Mouse (Mus musculus): ENCODE data around the gene Fam102a. TPM values are rescaled to one million over a fixed set of nuclear protein-coding genes. Genes with fewer than 3 reads are reported as not detected.

The Fam102a gene
- polyA plus RNA-seq, 1 experiment from 2014 or later, result 15.5 TPM

DNA sequence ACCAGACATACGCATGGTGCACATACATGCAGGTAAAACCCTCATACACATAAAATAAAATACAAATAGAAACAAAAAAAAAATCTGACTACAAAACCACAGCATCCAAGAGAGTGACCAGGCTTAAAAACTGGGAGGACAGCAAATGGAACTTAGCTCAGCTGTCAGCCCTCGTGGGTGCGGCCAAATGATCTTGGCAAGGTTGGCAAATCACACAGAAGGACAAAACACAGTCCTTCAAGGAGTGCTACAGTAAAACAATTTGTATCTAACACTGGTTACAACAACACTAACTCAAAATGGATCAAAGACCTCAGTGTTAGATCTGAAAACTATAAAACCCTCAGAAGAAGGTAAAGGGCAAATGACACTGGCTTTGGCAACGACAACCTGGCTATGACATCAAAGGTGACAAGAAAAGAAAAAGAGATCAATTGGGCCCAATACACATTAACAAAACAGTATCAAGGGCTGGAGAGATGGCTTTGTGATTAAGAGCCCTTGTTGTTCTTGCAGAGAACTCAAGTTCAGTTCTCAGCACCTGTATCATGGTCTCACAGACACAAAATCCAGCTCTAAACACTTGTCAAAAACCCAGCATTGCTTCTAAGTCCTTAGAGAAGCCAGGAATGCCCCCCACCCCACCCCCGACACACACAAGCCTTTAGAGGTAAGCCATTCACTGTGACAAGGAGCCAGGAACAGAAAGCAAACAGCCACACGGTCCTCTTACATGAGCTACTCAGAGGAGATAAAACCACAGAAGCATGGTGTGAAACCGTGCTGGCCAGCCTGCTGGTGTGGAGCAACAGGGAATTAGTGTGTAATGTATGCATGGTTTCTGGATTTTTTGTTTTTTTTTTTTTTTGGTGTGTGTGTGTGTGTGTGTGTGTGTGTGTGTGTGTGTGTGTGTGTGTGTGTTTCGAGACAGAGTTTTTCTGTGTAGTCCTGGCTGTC is 14.8 kb upstream of the Fam102a start:
- H3K9ac ChIP-seq, result no peak overlapping the region
- no peak overlapping the region for H3K4me2 ChIP-seq (replicated peaks)
- WGBS, result 84% methylated on average over 7 of the region's 8 CpGs
- ATAC-seq (ENCODE audit: low FRiP score), result no peak
- H3K27me3 ChIP-seq, result no peaks in the 10 kb centered on the region
- H3K9me3 ChIP-seq (replicated peaks), result no peaks in the 10 kb centered on the region
- H3K4me3 ChIP-seq, result no peak overlapping the region
- H3K36me3 ChIP-seq, result no peaks in the 10 kb centered on the region
- no peaks in the 10 kb centered on the region for H3K4me1 ChIP-seq
- H3K27ac ChIP-seq, result no peak overlapping the region

DNA sequence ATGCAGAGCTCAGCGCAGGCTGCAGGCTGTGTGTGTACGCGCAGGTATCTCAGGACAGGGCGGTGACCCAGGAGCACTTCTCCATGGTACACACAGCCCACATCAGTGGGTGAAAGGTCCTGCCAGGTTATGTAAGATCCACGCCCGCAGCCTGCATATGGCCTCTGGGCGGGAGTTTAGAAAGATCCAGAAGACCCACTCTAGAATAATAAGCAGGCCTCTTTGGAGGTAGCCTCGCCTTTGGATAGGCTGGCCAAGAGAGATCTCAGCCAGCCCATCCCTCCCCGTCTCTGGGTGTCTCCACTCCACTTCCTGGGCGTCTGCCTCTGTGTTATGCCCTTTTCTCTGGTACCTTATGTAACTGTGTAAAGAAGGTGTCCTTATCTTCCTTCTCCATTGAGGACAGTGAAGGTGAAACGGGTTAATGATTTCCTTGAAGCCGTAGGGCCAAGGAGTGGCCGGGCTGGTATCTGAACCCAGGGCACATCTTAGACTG is 10.5 kb upstream of the Fam102a start:
- Histone ChIP-seq H3K27me3 (no peaks in the 10 kb centered on the region), H3K4me3 (no peak overlapping the region), H3K4me2 (replicated peaks) (no peak overlapping the region), H3K9me3 (replicated peaks) (no peaks in the 10 kb centered on the region), H3K4me1 (no peaks in the 10 kb centered on the region), H3K36me3 (no peaks in the 10 kb centered on the region), H3K9ac (no peak overlapping the region), H3K27ac (no peak overlapping the region)
- ATAC-seq (ENCODE audit: low FRiP score), result no peak
- 92% methylated on average over 13 of the region's 13 CpGs for WGBS

DNA sequence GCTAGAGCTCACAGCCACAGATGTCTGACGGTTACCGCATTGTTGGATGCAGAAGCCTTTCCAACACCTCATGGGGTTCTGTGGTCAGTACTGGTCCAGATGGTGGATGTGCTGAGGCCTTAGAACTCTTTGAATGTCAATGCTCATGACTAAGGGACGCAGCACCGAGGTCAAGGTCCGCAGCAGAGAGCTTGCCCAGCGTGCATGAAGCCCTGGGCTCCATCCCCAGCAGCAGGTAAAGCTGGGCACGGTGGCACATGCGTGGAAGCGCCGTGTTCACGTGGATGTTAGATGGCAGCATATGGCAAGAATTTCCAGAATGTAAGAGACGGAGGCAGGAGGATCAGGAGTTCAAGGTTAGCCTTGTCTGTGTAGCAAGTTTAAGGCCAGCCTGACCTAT is 9.3 kb upstream of the Fam102a start:
- WGBS, result 83% methylated on average over 12 of the region's 12 CpGs
- no peak for ATAC-seq (ENCODE audit: low FRiP score)
- H3K27me3 ChIP-seq, result no peaks in the 10 kb centered on the region
- H3K9ac ChIP-seq, result no peak overlapping the region
- no peaks in the 10 kb centered on the region for H3K4me1 ChIP-seq
- H3K4me2 ChIP-seq (replicated peaks), result no peak overlapping the region
- no peak overlapping the region for H3K4me3 ChIP-seq
- H3K27ac ChIP-seq, result no peak overlapping the region
- no peaks in the 10 kb centered on the region for H3K9me3 ChIP-seq (replicated peaks)
- H3K36me3 ChIP-seq, result no peaks in the 10 kb centered on the region

DNA sequence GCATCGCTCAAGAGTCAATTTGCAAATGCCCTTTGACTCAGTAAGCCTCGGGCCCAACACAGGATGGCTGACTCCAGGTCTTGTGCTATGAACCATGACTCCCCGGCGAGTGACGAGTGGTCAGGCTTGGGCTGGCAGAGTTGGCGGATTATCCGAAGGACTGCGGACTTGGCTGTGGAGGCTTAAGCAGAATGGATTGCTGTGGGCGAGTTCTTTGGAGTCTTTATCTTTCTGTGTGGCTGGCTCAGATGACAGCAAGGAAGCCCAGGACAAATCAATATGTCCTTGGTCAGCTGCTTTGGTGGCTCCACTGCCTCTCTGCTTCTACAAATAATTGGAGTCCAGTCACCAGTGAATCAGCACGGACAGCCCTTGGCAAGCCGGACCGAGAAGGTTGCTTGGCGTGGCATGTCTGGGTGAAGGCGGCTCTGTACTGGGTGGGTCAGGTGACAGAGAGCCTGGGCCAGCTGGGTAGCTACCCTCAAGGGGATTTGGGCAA is 7.6 kb upstream of the Fam102a start:
- Histone ChIP-seq H3K36me3 (no peaks in the 10 kb centered on the region), H3K4me3 (no peak overlapping the region), H3K9me3 (replicated peaks) (no peaks in the 10 kb centered on the region), H3K9ac (no peak overlapping the region), H3K4me1 (no peaks in the 10 kb centered on the region), H3K4me2 (replicated peaks) (no peak overlapping the region), H3K27me3 (no peaks in the 10 kb centered on the region), H3K27ac (no peak overlapping the region)
- ATAC-seq (ENCODE audit: low FRiP score), result no peak
- WGBS, result 74% methylated on average over 14 of the region's 14 CpGs

DNA sequence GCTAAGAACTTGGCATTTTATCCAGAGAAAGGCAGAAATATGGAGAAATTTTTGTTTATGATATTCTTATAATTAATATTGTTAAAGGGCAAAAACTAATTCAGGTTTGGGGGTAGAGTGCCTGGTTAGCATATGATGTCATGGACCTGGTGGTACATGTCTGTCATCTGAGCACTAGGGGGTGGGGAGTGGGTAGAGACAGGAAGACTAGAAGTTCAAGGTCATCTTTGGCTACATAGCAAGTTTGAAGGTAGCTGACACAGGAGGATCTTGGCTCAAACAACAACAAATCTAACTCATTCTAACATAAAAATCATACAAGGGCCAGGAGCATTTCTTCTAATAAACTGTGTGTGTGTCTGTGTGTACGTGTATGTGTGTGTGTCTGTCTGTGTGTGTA is 6.8 kb upstream of the Fam102a start:
- Histone ChIP-seq H3K4me3 (no peak overlapping the region), H3K4me1 (peaks cover 3% of the 10 kb centered on the region; the same call in 1 of the 2 replicates), H3K9me3 (replicated peaks) (no peaks in the 10 kb centered on the region), H3K4me2 (replicated peaks) (no peak overlapping the region), H3K36me3 (no peaks in the 10 kb centered on the region), H3K27ac (no peak overlapping the region), H3K9ac (no peak overlapping the region), H3K27me3 (no peaks in the 10 kb centered on the region)
- no peak for ATAC-seq (ENCODE audit: low FRiP score)
- 93% methylated on average over 1 of the region's 1 CpGs for WGBS

DNA sequence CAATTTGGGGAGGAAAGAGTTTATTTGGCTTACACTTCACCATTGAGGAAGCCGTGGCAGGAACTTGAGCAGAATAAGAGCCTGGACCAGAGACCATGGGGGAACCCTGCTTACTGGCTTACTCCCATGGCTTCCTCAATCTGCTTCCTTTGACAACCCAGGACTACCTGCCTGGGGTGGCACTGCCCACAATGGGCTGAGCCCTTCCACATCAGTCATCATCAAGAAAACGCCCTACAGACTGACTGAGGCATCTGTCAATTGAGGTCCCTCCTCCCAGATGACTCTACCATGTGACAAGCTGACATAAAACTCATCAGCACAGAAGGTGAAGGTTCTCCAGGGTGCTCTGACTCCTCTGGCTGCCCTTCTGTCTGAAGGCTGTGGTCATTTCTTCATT is 4.7 kb upstream of the Fam102a start:
- ATAC-seq (ENCODE audit: low FRiP score), result no peak
- H3K9me3 ChIP-seq (replicated peaks), result no peaks in the 10 kb centered on the region
- no peaks in the 10 kb centered on the region for H3K36me3 ChIP-seq
- no peaks in the 10 kb centered on the region for H3K27me3 ChIP-seq
- 83% methylated on average over 2 of the region's 2 CpGs for whole genome bisulfite sequencing
- H3K27ac ChIP-seq, result no peak overlapping the region
- no peak overlapping the region for H3K4me3 ChIP-seq
- H3K4me1 ChIP-seq, result peaks cover 15% of the 10 kb centered on the region
- H3K9ac ChIP-seq, result no peak overlapping the region
- no peak overlapping the region for H3K4me2 ChIP-seq (replicated peaks)

DNA sequence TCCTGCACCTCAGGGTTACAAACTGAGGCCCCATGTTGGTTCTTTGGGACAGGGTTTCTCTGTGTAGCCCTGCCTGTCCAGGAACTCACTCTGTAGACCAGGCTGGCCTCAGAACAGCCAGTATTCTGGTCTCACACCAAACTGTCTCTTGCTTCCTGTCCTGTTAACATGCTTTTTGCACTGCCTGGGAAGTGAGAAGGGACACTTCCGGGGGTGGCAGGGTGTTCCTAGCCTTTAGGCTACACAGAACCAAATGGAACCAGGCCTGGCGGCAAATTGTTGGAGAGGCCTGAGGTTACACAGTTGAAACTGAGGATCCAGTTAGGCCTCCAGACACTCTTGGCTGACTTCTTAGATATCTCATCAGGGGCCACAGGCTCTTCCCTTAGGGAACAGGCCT is 2.0 kb upstream of the Fam102a start:
- H3K27me3 ChIP-seq, result no peaks in the 10 kb centered on the region
- no peaks in the 10 kb centered on the region for H3K36me3 ChIP-seq
- 90% methylated on average over 2 of the region's 2 CpGs for WGBS
- peaks cover 37% of the 10 kb centered on the region for H3K4me1 ChIP-seq
- no peak overlapping the region for H3K9ac ChIP-seq
- H3K4me2 ChIP-seq (replicated peaks), result no peak overlapping the region
- H3K4me3 ChIP-seq, result no peak overlapping the region
- H3K27ac ChIP-seq, result no peak overlapping the region
- no peaks in the 10 kb centered on the region for H3K9me3 ChIP-seq (replicated peaks)
- no peak for ATAC-seq (ENCODE audit: low FRiP score)

DNA sequence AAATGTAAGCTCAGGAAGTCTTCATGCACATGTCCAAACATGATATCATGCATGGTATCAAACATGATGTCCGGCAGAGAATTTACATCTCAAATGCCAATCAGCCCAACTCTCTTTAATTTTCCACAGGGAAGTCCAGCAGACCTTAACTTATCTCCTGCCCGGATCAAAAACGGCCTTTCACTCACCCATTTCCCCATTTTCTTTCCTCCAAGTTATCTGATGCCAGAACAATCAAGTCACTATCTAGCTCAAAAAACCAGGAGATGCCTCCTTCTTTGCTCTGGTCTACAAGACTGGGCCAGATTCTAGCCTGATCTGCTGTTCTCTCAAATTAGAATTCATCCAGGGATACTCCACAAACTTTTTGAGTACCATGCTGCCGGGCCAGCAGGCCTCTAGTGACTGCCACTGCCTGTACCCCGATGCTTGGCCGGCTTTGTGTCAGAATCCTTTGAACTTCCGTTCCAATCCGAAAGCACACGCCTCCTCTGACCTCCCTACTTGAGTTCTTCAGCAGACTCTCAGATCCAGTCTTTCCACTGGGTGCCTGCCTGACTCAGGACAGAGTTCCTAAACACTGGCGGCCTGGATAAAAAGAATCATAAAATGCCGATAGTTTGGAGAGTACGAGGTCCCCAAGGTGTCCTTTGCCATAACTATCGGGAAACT is 935 bp upstream of the Fam102a start:
- Histone ChIP-seq H3K36me3 (no peaks in the 10 kb centered on the region), H3K9ac (peak overlapping the region; percentile 58), H3K27ac (peak overlapping the region; percentile 95), H3K27me3 (no peaks in the 10 kb centered on the region), H3K4me3 (peak overlapping the region; percentile 91), H3K9me3 (replicated peaks) (no peaks in the 10 kb centered on the region), H3K4me2 (replicated peaks) (peak overlapping the region; percentile 64), H3K4me1 (peaks cover 48% of the 10 kb centered on the region)
- no peak for ATAC-seq (ENCODE audit: low FRiP score)
- 12% methylated on average over 13 of the region's 13 CpGs for WGBS

DNA sequence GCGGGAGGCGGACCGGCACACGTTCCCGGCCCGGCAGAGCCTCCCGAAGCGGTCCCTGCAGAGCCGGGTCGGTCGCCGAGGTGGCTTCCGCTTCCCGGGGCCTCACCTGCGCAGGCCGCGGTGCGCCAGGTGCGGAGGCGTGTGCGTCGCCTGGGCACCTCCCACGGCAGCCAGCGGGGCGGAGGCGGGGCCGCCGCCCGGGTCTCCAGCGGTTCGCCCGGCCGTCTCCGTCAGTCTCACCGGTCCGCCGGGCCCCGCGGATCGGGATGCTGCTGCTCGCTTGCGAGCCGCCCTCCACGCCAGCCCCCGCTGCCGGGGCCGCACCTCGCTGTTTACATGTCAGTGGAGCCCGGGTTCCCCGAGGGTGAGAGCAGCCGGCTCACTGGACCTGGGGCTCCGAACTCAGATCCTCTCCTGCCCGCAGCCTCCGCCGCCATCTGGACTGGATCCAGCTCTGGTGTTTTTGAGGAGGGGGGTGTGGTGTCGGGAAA is 414 bp downstream of the Fam102a start:
- Histone ChIP-seq H3K27me3 (no peaks in the 10 kb centered on the region), H3K36me3 (no peaks in the 10 kb centered on the region), H3K4me1 (peaks cover 60% of the 10 kb centered on the region), H3K4me2 (replicated peaks) (peak overlapping the region; percentile 64), H3K9ac (peak overlapping the region; percentile 97), H3K4me3 (peak overlapping the region; percentile 91), H3K9me3 (replicated peaks) (no peaks in the 10 kb centered on the region), H3K27ac (peak overlapping the region; percentile 95)
- peak; percentile 7 for ATAC-seq (ENCODE audit: low FRiP score)
- under 1% methylated on average over 46 of the region's 56 CpGs for WGBS

DNA sequence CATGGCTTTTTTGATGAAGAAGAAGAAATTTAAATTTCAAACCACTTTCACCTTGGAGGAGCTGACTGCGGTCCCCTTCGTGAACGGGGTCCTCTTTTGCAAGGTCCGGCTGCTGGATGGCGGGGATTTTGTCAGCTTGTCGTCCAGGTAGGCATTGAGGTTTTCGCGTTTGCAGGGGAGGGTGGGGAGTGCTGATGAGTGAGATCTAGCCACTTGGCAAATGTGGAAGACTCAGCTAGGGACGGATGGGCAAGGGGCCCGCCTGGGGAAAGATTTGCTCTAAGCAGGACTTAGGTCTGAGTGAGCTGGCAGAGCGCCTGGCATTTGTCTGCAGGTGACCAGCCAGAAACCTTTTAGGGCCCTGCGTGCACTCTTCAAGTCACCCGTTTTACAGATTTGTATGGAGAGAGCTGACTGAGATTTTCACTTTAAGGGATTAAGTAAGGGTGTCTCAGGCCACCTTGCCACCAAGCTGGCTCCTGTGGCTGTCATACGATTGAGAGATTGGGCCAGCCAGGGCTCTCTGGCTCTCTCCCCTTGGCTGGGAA is 1.0 kb downstream of the Fam102a start:
- Histone ChIP-seq H3K4me2 (replicated peaks) (peak overlapping the region; percentile 64), H3K9ac (peak overlapping the region; percentile 97), H3K9me3 (replicated peaks) (no peaks in the 10 kb centered on the region), H3K4me3 (peak overlapping the region; percentile 91), H3K27ac (peak overlapping the region; percentile 44), H3K27me3 (no peaks in the 10 kb centered on the region), H3K36me3 (no peaks in the 10 kb centered on the region), H3K4me1 (peaks cover 62% of the 10 kb centered on the region)
- WGBS, result 3% methylated on average over 14 of the region's 14 CpGs
- no peak for ATAC-seq (ENCODE audit: low FRiP score)

DNA sequence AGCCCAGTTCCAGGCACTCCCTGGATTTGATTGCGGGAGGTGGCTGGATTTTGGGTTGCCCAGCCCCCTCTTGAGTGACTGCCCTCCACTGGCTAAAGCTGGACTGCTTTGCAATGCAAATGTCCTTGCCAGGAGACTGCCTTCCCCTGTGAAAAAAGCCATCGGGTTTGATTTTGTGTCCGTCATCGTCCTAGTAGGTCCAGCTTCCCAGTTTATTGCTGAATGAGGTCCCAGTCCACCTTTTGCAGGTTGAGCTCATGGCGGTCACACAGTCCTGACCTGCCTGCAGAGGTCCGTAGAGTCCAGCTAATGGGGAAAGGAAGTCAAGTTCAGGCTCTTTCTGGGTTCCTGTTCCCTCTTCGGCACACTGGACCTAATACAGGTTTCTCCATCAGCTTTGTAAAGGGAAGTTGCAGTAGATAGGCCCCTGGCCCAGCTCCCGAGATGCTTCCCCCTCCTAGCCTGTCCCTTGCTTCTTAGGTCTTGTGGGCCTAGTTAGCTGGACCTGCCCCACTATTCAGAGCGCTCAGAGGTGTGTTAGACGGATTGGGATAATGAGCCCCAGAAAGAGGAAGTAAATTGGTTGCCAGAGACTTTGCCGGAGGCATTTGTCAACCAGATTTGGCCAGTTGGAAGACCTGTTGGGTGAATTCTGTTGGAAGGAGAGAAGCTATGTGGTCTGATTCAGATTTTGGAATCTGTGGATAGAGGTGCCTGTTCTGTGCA is 1.7 kb downstream of the Fam102a start:
- Histone ChIP-seq H3K9ac (peak overlapping the region; percentile 97), H3K9me3 (replicated peaks) (no peaks in the 10 kb centered on the region), H3K27me3 (no peaks in the 10 kb centered on the region), H3K36me3 (no peaks in the 10 kb centered on the region), H3K27ac (peak overlapping the region; percentile 44), H3K4me2 (replicated peaks) (peak overlapping the region; percentile 64), H3K4me1 (peaks cover 67% of the 10 kb centered on the region), H3K4me3 (peak overlapping the region; percentile 91)
- no peak for ATAC-seq (ENCODE audit: low FRiP score)
- 5% methylated on average over 11 of the region's 11 CpGs for WGBS

All from hindbrain, embryonic 12.5 days (tissue).